Mouse (Mus musculus) limb, embryonic 13.5 days (tissue): ENCODE measurements around the gene Spint4. TPM values are rescaled to one million over a fixed set of nuclear protein-coding genes. Genes with fewer than 3 reads are reported as not detected.

Experiments
- ATAC-seq: fragments of 200-750 bp; cut with Nextera tagmentation; 2 replicates; pipeline ENCODE4 v1.8.0; 2017; ENCODE audit warnings: low read depth, moderate number of reproducible peaks, moderate TSS enrichment; ENCODE audit not compliant: low FRiP score
- H3K27ac ChIP-seq: fragments of 300-500 bp; sonication (generic); 2 replicates; pipeline ENCODE4 v1.5.1; 2015; ENCODE audit warnings: inconsistent platforms, mild to moderate bottlenecking, moderate library complexity
- H3K27me3 ChIP-seq: fragments of 300-500 bp; sonication (generic); 2 replicates; pipeline ENCODE4 v1.6.1; 2015; ENCODE audit warnings: mild to moderate bottlenecking, inconsistent platforms
- H3K36me3 ChIP-seq: fragments of 300-500 bp; sonication (generic); 2 replicates; pipeline ENCODE4 v1.6.1; 2015; ENCODE audit warnings: inconsistent platforms, mild to moderate bottlenecking, moderate library complexity
- H3K4me1 ChIP-seq: fragments of 300-500 bp; sonication (generic); 2 replicates; pipeline ENCODE4 v1.6.1; 2015; ENCODE audit warnings: inconsistent platforms
- H3K4me2 ChIP-seq: fragments of 300-500 bp; sonication (generic); replicated peaks from 2 replicates; pipeline ENCODE4 v1.6.1; 2015; ENCODE audit warnings: inconsistent platforms, mild to moderate bottlenecking, moderate library complexity
- H3K4me3 ChIP-seq: fragments of 300-500 bp; sonication (generic); 2 replicates; pipeline ENCODE4 v1.5.1; 2015; ENCODE audit warnings: moderate library complexity, mild to moderate bottlenecking, inconsistent platforms
- H3K9ac ChIP-seq: fragments of 300-500 bp; sonication (generic); 2 replicates; pipeline ENCODE4 v1.6.1; 2015; ENCODE audit warnings: mild to moderate bottlenecking, inconsistent platforms
- H3K9me3 ChIP-seq: fragments of 300-500 bp; sonication (generic); 2 replicates; pipeline ENCODE4 v1.6.1; 2016; ENCODE audit warnings: inconsistent platforms
- WGBS: fragments of 180-500 bp; shearing (Covaris S2); methylation state at CpG from one replicate; pipeline ENCODE4 v1.1.7; 2015; 5-methylcytosine and 5-hydroxymethylcytosine counted together
- polyA plus RNA-seq: library from polyadenylated mRNA; unstranded; fragments of >200 nt; fragmentation: Nextera tagmentation; extraction: Ambion mirVana; gene quantifications from 2 replicates; pipeline ENCODE4 v1.2.1, GENCODE M21; 2015

Spint4 gene
- polyA plus RNA-seq: not detected in 2 replicates

- no peak for ATAC-seq
- no peak within 1 kb of the TSS for H3K27ac ChIP-seq
- H3K36me3 ChIP-seq: no peaks in the 10 kb centered on the region
- H3K9me3 ChIP-seq: no peaks in the 10 kb centered on the region
- no peaks in the 10 kb centered on the region for H3K4me1 ChIP-seq
- H3K27me3 ChIP-seq: 0 out of 2 replicates have a peak, but pooled peaks cover 2% of the 10 kb centered on the region
- WGBS: 75% methylated on average over 4 of the region's 4 CpGs
- H3K4me2 ChIP-seq: no peak within 1 kb of the TSS
- H3K9ac ChIP-seq: no peak within 1 kb of the TSS
- no peak within 1 kb of the TSS for H3K4me3 ChIP-seq
These were observed at the start of gene Spint4 for GRCm38 (mm10) chr2:164698201-164698600. Gene Spint4 (plus strand): TSS chr2:164698501.

GRCm38 (mm10) chr2:164655858-164656257 lies 42.4 kb upstream of the Spint4 start, which contains the start of gene Wfdc10:
Gene Wfdc10 (plus strand): TSS chr2:164656046.
- Histone ChIP-seq H3K4me2 (no peak within 1 kb of the TSS), H3K27me3 (peaks cover 9% of the 10 kb centered on the region; the same call in 1 of the 2 replicates), H3K9me3 (no peaks in the 10 kb centered on the region), H3K4me1 (no peaks in the 10 kb centered on the region), H3K27ac (no peak within 1 kb of the TSS), H3K4me3 (no peak within 1 kb of the TSS), H3K9ac (no peak within 1 kb of the TSS), H3K36me3 (no peaks in the 10 kb centered on the region)
- WGBS: 19% methylated on average over 11 of the region's 11 CpGs
- no peak for ATAC-seq

DNA sequence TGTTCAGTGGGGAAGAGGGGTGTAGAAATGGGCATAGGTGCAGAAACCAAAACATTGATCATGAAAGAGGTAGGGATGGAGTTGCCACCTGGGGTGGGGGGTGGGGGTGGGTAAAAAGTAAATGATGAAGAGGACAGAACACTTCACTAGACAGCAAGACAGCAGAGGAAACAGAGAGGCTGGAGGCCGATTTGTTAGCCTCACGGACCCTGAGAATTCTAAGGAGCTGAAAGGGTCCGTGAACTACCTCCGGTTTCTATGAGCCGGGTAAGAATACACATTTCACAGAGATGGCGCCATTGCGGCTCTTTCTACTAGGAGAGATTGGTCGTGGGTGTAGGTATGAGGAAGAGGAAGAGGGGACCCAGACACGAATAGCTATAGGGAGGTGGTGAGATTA lies 41.8 kb upstream of the Spint4 start, which contains the start of gene Wfdc9:
Gene Wfdc9 (minus strand): TSS at position 101 of the 400 bp plus-strand sequence.
- H3K4me3 ChIP-seq: no peak within 1 kb of the TSS
- no peak for ATAC-seq
- WGBS: 79% methylated on average over 9 of the region's 9 CpGs
- H3K4me1 ChIP-seq: no peaks in the 10 kb centered on the region
- no peak within 1 kb of the TSS for H3K27ac ChIP-seq
- peaks cover 9% of the 10 kb centered on the region; the same call in 1 of the 2 replicates for H3K27me3 ChIP-seq
- H3K9me3 ChIP-seq: no peaks in the 10 kb centered on the region
- no peak within 1 kb of the TSS for H3K9ac ChIP-seq
- H3K36me3 ChIP-seq: no peaks in the 10 kb centered on the region
- H3K4me2 ChIP-seq: no peak within 1 kb of the TSS

DNA sequence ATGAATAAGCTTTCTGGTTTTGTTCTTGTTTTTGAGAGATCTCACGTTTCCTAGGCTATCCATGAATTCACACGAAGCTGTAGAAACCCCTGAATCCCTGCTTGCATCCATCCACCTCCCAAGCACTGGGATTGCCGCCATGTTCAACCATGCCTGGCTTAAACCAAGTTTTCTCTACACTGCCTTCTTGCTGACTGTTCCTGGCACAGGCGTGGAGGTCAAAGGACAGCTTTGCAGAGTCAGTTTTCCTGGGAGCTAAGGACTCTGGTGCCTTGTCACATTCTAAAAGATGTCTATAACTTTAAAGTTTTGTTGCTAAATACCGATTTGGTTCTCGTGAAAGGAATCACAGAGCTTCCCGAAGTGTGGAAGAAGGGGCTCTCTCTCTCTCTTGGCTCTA lies 33.5 kb upstream of the Spint4 start:
- Histone ChIP-seq H3K9me3 (no peaks in the 10 kb centered on the region), H3K4me1 (no peaks in the 10 kb centered on the region), H3K36me3 (no peaks in the 10 kb centered on the region), H3K4me3 (no peak overlapping the region), H3K9ac (no peak overlapping the region), H3K27ac (no peak overlapping the region), H3K4me2 (no peak overlapping the region), H3K27me3 (no peaks in the 10 kb centered on the region)
- WGBS: 88% methylated on average over 7 of the region's 7 CpGs
- no peak for ATAC-seq

GRCm38 (mm10) chr2:164670261-164670660 lies 28.0 kb upstream of the Spint4 start:
- 84% methylated on average over 5 of the region's 5 CpGs for WGBS
- H3K4me1 ChIP-seq: no peaks in the 10 kb centered on the region

GRCm38 (mm10) chr2:164670938-164671337 lies 27.4 kb upstream of the Spint4 start:
- Histone ChIP-seq H3K36me3 (no peaks in the 10 kb centered on the region), H3K27me3 (no peaks in the 10 kb centered on the region), H3K4me2 (no peak overlapping the region), H3K4me3 (no peak overlapping the region), H3K27ac (no peak overlapping the region), H3K9ac (no peak overlapping the region), H3K4me1 (no peaks in the 10 kb centered on the region), H3K9me3 (no peaks in the 10 kb centered on the region)
- whole genome bisulfite sequencing: 26% methylated on average over 1 of the region's 1 CpGs
- no peak for ATAC-seq

More at GRCm38 (mm10) chr2:164670261-164670660, 28.0 kb upstream of the Spint4 start:
- no peaks in the 10 kb centered on the region for H3K9me3 ChIP-seq
- H3K4me3 ChIP-seq: no peak overlapping the region
- H3K9ac ChIP-seq: no peak overlapping the region
- H3K27ac ChIP-seq: no peak overlapping the region
- no peak overlapping the region for H3K4me2 ChIP-seq
- H3K36me3 ChIP-seq: no peaks in the 10 kb centered on the region
- H3K27me3 ChIP-seq: no peaks in the 10 kb centered on the region
- ATAC-seq: no peak

DNA sequence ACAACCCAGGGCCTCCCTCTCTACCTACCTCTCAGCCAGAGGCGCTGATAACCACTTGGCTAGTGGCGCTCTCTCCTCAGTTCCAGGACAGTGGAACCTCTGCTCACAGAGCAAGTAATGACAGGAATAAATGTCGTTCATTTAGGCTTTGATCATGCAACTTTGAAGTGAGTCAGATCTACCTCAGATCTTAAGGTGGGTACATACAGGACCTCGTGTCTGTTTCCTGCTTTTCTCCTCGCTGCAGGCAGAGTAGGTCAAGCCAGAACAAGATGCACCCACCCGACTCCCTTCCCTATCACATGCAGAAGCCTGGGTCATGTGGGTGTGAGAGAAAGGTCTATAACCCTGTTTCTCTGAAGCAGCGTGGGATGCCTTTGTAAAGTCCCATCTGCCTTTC lies 24.3 kb upstream of the Spint4 start, which contains the start of gene Wfdc11:
Gene Wfdc11 (minus strand): TSS at position 101 of the 400 bp plus-strand sequence.
- no peak within 1 kb of the TSS for H3K4me3 ChIP-seq
- H3K27me3 ChIP-seq: no peaks in the 10 kb centered on the region
- H3K4me1 ChIP-seq: 0 out of 2 replicates have a peak, but pooled peaks cover 5% of the 10 kb centered on the region
- H3K9me3 ChIP-seq: no peaks in the 10 kb centered on the region
- H3K9ac ChIP-seq: no peak within 1 kb of the TSS
- H3K4me2 ChIP-seq: no peak within 1 kb of the TSS
- ATAC-seq: no peak
- 73% methylated on average over 7 of the region's 7 CpGs for WGBS
- H3K36me3 ChIP-seq: no peaks in the 10 kb centered on the region
- H3K27ac ChIP-seq: no peak within 1 kb of the TSS

- Histone ChIP-seq H3K9me3 (no peaks in the 10 kb centered on the region), H3K4me1 (0 out of 2 replicates have a peak, but pooled peaks cover 8% of the 10 kb centered on the region), H3K27ac (no peak overlapping the region), H3K36me3 (no peaks in the 10 kb centered on the region), H3K4me3 (no peak overlapping the region), H3K27me3 (no peaks in the 10 kb centered on the region), H3K4me2 (no peak overlapping the region), H3K9ac (no peak overlapping the region)
- WGBS: 81% methylated on average over 7 of the region's 7 CpGs
- no peak for ATAC-seq
These were observed 22.2 kb upstream of the Spint4 start for GRCm38 (mm10) chr2:164676103-164676502.

- no peak for ATAC-seq
- Histone ChIP-seq H3K27ac (no peak overlapping the region), H3K9me3 (no peaks in the 10 kb centered on the region), H3K4me3 (no peak overlapping the region), H3K4me2 (no peak overlapping the region), H3K9ac (no peak overlapping the region), H3K27me3 (no peaks in the 10 kb centered on the region), H3K4me1 (0 out of 2 replicates have a peak, but pooled peaks cover 8% of the 10 kb centered on the region), H3K36me3 (no peaks in the 10 kb centered on the region)
- 80% methylated on average over 16 of the region's 16 CpGs for WGBS
These were observed 21.2 kb upstream of the Spint4 start for GRCm38 (mm10) chr2:164676916-164677685.

- WGBS: 14% methylated on average over 19 of the region's 19 CpGs
- peak overlapping the region; percentile 38 for H3K4me3 ChIP-seq
These were observed 19.3 kb upstream of the Spint4 start for GRCm38 (mm10) chr2:164678848-164679625.

DNA sequence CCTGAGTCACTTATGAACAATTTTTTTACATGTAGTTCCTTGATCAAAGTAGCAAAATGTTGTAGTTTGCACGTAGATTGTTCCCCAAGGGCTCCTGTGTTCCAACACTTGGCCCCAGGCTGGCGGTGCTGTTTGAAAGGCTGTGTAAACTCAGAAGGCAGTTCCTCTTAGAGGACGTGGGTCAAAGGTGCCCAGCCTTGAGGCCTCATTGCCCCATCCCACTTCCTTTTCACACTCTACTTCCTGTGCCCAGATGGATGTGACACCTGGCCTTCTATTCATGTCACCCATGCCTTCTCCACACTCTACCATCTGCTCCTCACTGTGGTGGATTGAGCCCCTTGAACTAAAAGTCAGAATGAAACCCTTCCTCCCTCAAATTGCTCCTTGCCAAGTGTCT lies 18.4 kb upstream of the Spint4 start:
- 0 out of 2 replicates have a peak, but pooled peaks cover 8% of the 10 kb centered on the region for H3K4me1 ChIP-seq
- H3K27me3 ChIP-seq: no peaks in the 10 kb centered on the region
- H3K4me2 ChIP-seq: no peak overlapping the region
- H3K9me3 ChIP-seq: no peaks in the 10 kb centered on the region
- no peak overlapping the region for H3K9ac ChIP-seq
- ATAC-seq: no peak
- no peaks in the 10 kb centered on the region for H3K36me3 ChIP-seq
- WGBS: 36% methylated on average over 3 of the region's 3 CpGs
- no peak overlapping the region for H3K27ac ChIP-seq
- no peak overlapping the region for H3K4me3 ChIP-seq

More at GRCm38 (mm10) chr2:164678848-164679625, 19.3 kb upstream of the Spint4 start:
- no peaks in the 10 kb centered on the region for H3K9me3 ChIP-seq
- no peak overlapping the region for H3K9ac ChIP-seq
- no peak overlapping the region for H3K27ac ChIP-seq
- peak overlapping the region; percentile 58 for H3K4me2 ChIP-seq
- H3K4me1 ChIP-seq: 0 out of 2 replicates have a peak, but pooled peaks cover 8% of the 10 kb centered on the region
- ATAC-seq: peak; percentile 48
- no peaks in the 10 kb centered on the region for H3K27me3 ChIP-seq
- no peaks in the 10 kb centered on the region for H3K36me3 ChIP-seq

DNA sequence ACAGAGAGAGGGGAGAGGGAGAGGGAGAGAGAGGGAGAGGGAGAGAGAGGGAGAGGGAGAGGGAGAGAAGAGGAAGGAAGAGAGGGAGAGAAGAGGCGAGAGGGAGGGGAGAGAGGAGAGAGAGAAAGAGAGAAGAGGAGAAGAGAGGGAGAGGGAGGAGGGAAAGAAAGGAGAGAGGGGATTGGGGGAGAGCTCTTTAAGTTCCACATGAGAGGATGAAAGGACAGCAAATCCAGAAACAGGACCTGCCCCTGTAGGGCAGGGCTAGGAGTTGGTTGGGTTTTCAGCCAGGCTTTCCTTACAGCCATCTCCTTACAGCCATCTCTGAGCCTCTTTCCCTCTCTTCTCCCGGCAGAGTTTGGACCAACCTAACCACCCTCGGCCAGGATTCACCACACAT lies 13.5 kb upstream of the Spint4 start, which contains the start of gene Wfdc13:
Gene Wfdc13 (plus strand): TSS at position 301 of the 400 bp plus-strand sequence.
- Histone ChIP-seq H3K9ac (no peak within 1 kb of the TSS), H3K27me3 (0 out of 2 replicates have a peak, but pooled peaks cover 2% of the 10 kb centered on the region), H3K4me2 (no peak within 1 kb of the TSS), H3K27ac (no peak within 1 kb of the TSS), H3K4me3 (no peak within 1 kb of the TSS), H3K9me3 (no peaks in the 10 kb centered on the region), H3K36me3 (no peaks in the 10 kb centered on the region), H3K4me1 (no peaks in the 10 kb centered on the region)
- WGBS: 61% methylated on average over 3 of the region's 3 CpGs
- ATAC-seq: no peak
